Mouse (Mus musculus): ENCODE measurements around the gene G430095P16Rik. TPM values are rescaled to one million over a fixed set of nuclear protein-coding genes. Genes with fewer than 3 reads are reported as not detected.
A peak's percentile ranks its signal among the peaks of the same experiment; 100 is the strongest.

Gene G430095P16Rik
- polyA plus RNA-seq, 1 experiment from 2014 or later, result 7.1 TPM

- WGBS, result 73% methylated on average over 6 of the region's 6 CpGs
- H3K9ac ChIP-seq, result no peak overlapping the region
These were observed 30.2 kb downstream of the G430095P16Rik start for GRCm38 (mm10) chr8:84752734-84753582.

GRCm38 (mm10) chr8:84757501-84757900 is 34.7 kb downstream of the G430095P16Rik start:
- WGBS, result 25% methylated on average over 5 of the region's 5 CpGs
- H3K36me3 ChIP-seq, result peaks cover 17% of the 10 kb centered on the region; the same call in 1 of the 2 replicates
- H3K27me3 ChIP-seq, result peaks cover 90% of the 10 kb centered on the region
- peaks cover 27% of the 10 kb centered on the region for H3K4me1 ChIP-seq
- no peaks in the 10 kb centered on the region for H3K9me3 ChIP-seq
- no peak for ATAC-seq (ENCODE audit: insufficient number of reproducible peaks, insufficient read depth, low FRiP score, low TSS enrichment)
- H3K9ac ChIP-seq, result no peak overlapping the region
- no peak overlapping the region for H3K27ac ChIP-seq
- H3K4me3 ChIP-seq, result no peak overlapping the region
- no peak overlapping the region for H3K4me2 ChIP-seq (replicated peaks)

More at GRCm38 (mm10) chr8:84752734-84753582, 30.2 kb downstream of the G430095P16Rik start:
- Histone ChIP-seq H3K4me2 (replicated peaks) (no peak overlapping the region), H3K27ac (no peak overlapping the region), H3K4me1 (peaks cover 43% of the 10 kb centered on the region), H3K27me3 (peaks cover 91% of the 10 kb centered on the region), H3K4me3 (no peak overlapping the region), H3K9me3 (no peaks in the 10 kb centered on the region), H3K36me3 (0 out of 2 replicates have a peak, but pooled peaks cover 9% of the 10 kb centered on the region)
- 0 out of 2 replicates have a peak, but pooled peaks have one; percentile 17 for ATAC-seq (ENCODE audit: insufficient number of reproducible peaks, insufficient read depth, low FRiP score, low TSS enrichment)

GRCm38 (mm10) chr8:84758308-84758707 is 35.5 kb downstream of the G430095P16Rik start:
- Histone ChIP-seq H3K4me2 (replicated peaks) (no peak overlapping the region), H3K9me3 (no peaks in the 10 kb centered on the region), H3K9ac (no peak overlapping the region), H3K4me3 (no peak overlapping the region), H3K27ac (no peak overlapping the region), H3K4me1 (peaks cover 24% of the 10 kb centered on the region), H3K36me3 (peaks cover 18% of the 10 kb centered on the region; the same call in 1 of the 2 replicates), H3K27me3 (peaks cover 90% of the 10 kb centered on the region)
- WGBS, result 95% methylated on average over 3 of the region's 3 CpGs
- no peak for ATAC-seq (ENCODE audit: insufficient number of reproducible peaks, insufficient read depth, low FRiP score, low TSS enrichment)

- H3K9me3 ChIP-seq, result no peaks in the 10 kb centered on the region
- WGBS, result 68% methylated on average over 7 of the region's 7 CpGs
- no peak overlapping the region for H3K4me2 ChIP-seq (replicated peaks)
- H3K9ac ChIP-seq, result no peak overlapping the region
- H3K27ac ChIP-seq, result no peak overlapping the region
- H3K36me3 ChIP-seq, result peaks cover 18% of the 10 kb centered on the region; the same call in 1 of the 2 replicates
- H3K27me3 ChIP-seq, result peaks cover 90% of the 10 kb centered on the region
- no peak overlapping the region for H3K4me3 ChIP-seq
- peaks cover 24% of the 10 kb centered on the region for H3K4me1 ChIP-seq
- ATAC-seq (ENCODE audit: insufficient number of reproducible peaks, insufficient read depth, low FRiP score, low TSS enrichment), result no peak
These were observed 36.3 kb downstream of the G430095P16Rik start for GRCm38 (mm10) chr8:84759126-84759525.

GRCm38 (mm10) chr8:84759718-84760117 is 36.9 kb downstream of the G430095P16Rik start:
- Histone ChIP-seq H3K4me1 (peaks cover 24% of the 10 kb centered on the region), H3K27ac (no peak overlapping the region), H3K36me3 (peaks cover 18% of the 10 kb centered on the region; the same call in 1 of the 2 replicates), H3K9me3 (no peaks in the 10 kb centered on the region), H3K4me3 (no peak overlapping the region), H3K27me3 (peaks cover 90% of the 10 kb centered on the region), H3K9ac (no peak overlapping the region), H3K4me2 (replicated peaks) (no peak overlapping the region)
- WGBS, result 89% methylated on average over 10 of the region's 10 CpGs
- ATAC-seq (ENCODE audit: insufficient number of reproducible peaks, insufficient read depth, low FRiP score, low TSS enrichment), result no peak

GRCm38 (mm10) chr8:84760405-84760805 is 37.6 kb downstream of the G430095P16Rik start:
- no peaks in the 10 kb centered on the region for H3K9me3 ChIP-seq
- peaks cover 27% of the 10 kb centered on the region for H3K4me1 ChIP-seq
- peaks cover 18% of the 10 kb centered on the region; the same call in 1 of the 2 replicates for H3K36me3 ChIP-seq
- no peak overlapping the region for H3K27ac ChIP-seq
- H3K27me3 ChIP-seq, result peaks cover 94% of the 10 kb centered on the region
- WGBS, result 43% methylated on average over 7 of the region's 7 CpGs
- ATAC-seq (ENCODE audit: insufficient number of reproducible peaks, insufficient read depth, low FRiP score, low TSS enrichment), result no peak
- H3K4me3 ChIP-seq, result no peak overlapping the region
- no peak overlapping the region for H3K9ac ChIP-seq
- no peak overlapping the region for H3K4me2 ChIP-seq (replicated peaks)

GRCm38 (mm10) chr8:84760901-84761300 is 38.1 kb downstream of the G430095P16Rik start:
- no peak overlapping the region for H3K4me2 ChIP-seq (replicated peaks)
- H3K36me3 ChIP-seq, result peaks cover 18% of the 10 kb centered on the region; the same call in 1 of the 2 replicates
- 35% methylated on average over 2 of the region's 2 CpGs for WGBS
- H3K27me3 ChIP-seq, result peaks cover 94% of the 10 kb centered on the region
- no peaks in the 10 kb centered on the region for H3K9me3 ChIP-seq
- no peak overlapping the region for H3K4me3 ChIP-seq
- ATAC-seq (ENCODE audit: insufficient number of reproducible peaks, insufficient read depth, low FRiP score, low TSS enrichment), result no peak
- H3K9ac ChIP-seq, result no peak overlapping the region
- peaks cover 32% of the 10 kb centered on the region for H3K4me1 ChIP-seq
- H3K27ac ChIP-seq, result no peak overlapping the region

- Histone ChIP-seq H3K4me2 (replicated peaks) (no peak overlapping the region), H3K36me3 (peaks cover 31% of the 10 kb centered on the region), H3K27me3 (peaks cover 97% of the 10 kb centered on the region), H3K27ac (no peak overlapping the region), H3K4me1 (peaks cover 33% of the 10 kb centered on the region), H3K9ac (no peak overlapping the region), H3K4me3 (no peak overlapping the region), H3K9me3 (no peaks in the 10 kb centered on the region)
- ATAC-seq (ENCODE audit: insufficient number of reproducible peaks, insufficient read depth, low FRiP score, low TSS enrichment), result no peak
- WGBS, result 57% methylated on average over 4 of the region's 4 CpGs
These were observed 41.3 kb downstream of the G430095P16Rik start for GRCm38 (mm10) chr8:84764100-84764499.

GRCm38 (mm10) chr8:84764870-84765495 is 42.2 kb downstream of the G430095P16Rik start:
- Histone ChIP-seq H3K9ac (no peak overlapping the region), H3K36me3 (peaks cover 38% of the 10 kb centered on the region), H3K4me2 (replicated peaks) (no peak overlapping the region), H3K4me1 (peaks cover 33% of the 10 kb centered on the region), H3K4me3 (no peak overlapping the region), H3K27ac (no peak overlapping the region), H3K9me3 (no peaks in the 10 kb centered on the region), H3K27me3 (peaks cover 98% of the 10 kb centered on the region)
- 75% methylated on average over 17 of the region's 17 CpGs for WGBS
- no peak for ATAC-seq (ENCODE audit: insufficient number of reproducible peaks, insufficient read depth, low FRiP score, low TSS enrichment)

GRCm38 (mm10) chr8:84765629-84766028 is 42.8 kb downstream of the G430095P16Rik start:
- no peak overlapping the region for H3K4me3 ChIP-seq
- peak overlapping the region; percentile 51; the same call in 1 of the 2 replicates for H3K27ac ChIP-seq
- H3K4me1 ChIP-seq, result peaks cover 36% of the 10 kb centered on the region
- H3K9me3 ChIP-seq, result no peaks in the 10 kb centered on the region
- H3K36me3 ChIP-seq, result peaks cover 41% of the 10 kb centered on the region
- no peak overlapping the region for H3K9ac ChIP-seq
- no peak for ATAC-seq (ENCODE audit: insufficient number of reproducible peaks, insufficient read depth, low FRiP score, low TSS enrichment)
- 10% methylated on average over 10 of the region's 10 CpGs for WGBS
- peaks cover 96% of the 10 kb centered on the region for H3K27me3 ChIP-seq
- no peak overlapping the region for H3K4me2 ChIP-seq (replicated peaks)

- no peak overlapping the region for H3K4me2 ChIP-seq (replicated peaks)
- H3K9ac ChIP-seq, result no peak overlapping the region
- no peaks in the 10 kb centered on the region for H3K9me3 ChIP-seq
- peaks cover 37% of the 10 kb centered on the region for H3K4me1 ChIP-seq
- peak overlapping the region; percentile 51; the same call in 1 of the 2 replicates for H3K27ac ChIP-seq
- H3K4me3 ChIP-seq, result no peak overlapping the region
- H3K27me3 ChIP-seq, result peaks cover 95% of the 10 kb centered on the region
- ATAC-seq (ENCODE audit: insufficient number of reproducible peaks, insufficient read depth, low FRiP score, low TSS enrichment), result no peak
- WGBS, result 55% methylated on average over 9 of the region's 9 CpGs
- peaks cover 41% of the 10 kb centered on the region for H3K36me3 ChIP-seq
These were observed 43.6 kb downstream of the G430095P16Rik start for GRCm38 (mm10) chr8:84766422-84766821.
